Mouse (Mus musculus) forelimb bud, embryonic 11.5 days (tissue): ENCODE results near the gene Amz1.

Source experiments
- DNase-seq: peaks from one replicate; pipeline ENCODE4 v3.0.0-alpha.2; 2012; ENCODE audit warnings: low read depth, low spot score

Amz1 gene

DNA sequence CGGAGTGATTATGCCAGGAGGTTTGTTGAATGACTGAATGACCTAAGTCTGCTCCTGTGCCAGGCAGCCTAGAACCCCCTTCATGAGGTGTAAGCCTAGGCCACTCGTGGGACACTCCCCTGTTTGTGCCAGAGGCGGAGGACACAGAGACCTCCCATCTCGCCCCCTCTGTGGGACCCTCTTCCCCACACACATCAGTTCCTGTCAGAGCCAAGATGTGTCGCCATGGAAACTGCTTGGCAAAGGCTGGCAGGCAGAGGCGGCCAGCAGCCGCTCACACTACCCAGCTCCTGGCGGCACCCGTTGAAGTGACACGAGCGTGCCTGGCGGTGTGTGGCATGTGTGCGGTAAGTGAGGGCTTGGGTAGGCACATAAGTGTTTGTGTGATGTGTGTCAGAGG lies at the start of gene Amz1:
Gene Amz1, plus strand, starts transcription at position 306 of the 400 bp plus-strand sequence.
- DNase-seq: no peak

GRCm38 (mm10) chr5:140675079-140675478 lies 48.8 kb upstream of the Amz1 start:
- no peak for DNase-seq

DNA sequence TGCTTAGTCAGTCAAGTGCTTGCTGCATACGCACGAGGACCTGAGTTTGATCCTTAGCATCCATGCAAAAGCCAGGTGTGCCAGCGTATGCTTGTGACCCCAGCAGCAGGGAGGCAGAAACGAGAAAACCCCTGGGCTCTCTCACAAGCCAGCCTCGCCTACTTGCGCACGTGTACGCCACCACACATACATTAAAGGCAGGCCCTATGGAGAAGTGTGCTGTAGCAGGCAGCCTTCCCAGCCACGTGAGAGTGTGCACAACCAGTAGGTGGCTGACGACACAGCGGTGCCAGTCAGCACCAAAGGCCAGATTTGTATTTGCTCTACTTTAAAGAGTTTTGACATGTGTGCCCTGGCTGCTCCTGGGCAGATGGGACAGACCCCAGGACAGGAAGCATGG lies 48.3 kb upstream of the Amz1 start:
- DNase-seq: no peak

- no peak for DNase-seq
Measured at GRCm38 (mm10) chr5:140677137-140677536, 46.8 kb upstream of the Amz1 start.

GRCm38 (mm10) chr5:140680051-140680450 lies 43.9 kb upstream of the Amz1 start:
- DNase-seq: no peak

GRCm38 (mm10) chr5:140680950-140681349 lies 43.0 kb upstream of the Amz1 start:
- no peak for DNase-seq

DNA sequence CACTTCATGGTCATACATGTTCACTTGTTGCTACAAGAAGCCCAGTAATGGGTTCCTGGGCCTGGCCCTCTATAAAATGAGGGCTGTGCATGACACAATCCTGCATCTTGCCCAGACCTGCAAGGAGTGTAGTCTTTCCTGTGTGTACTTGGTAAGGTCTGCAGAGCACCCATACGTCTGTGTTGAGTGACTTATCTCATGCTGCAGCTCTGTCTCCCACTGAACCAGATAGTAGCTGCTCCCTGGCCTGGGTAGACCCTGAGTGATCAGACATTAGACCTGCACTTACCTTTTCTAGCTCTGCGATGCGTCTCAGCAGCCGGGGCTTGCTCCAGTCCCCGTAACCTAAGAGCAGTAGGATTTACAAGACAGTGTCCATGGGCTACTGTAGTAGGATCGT lies 41.8 kb upstream of the Amz1 start:
- no peak for DNase-seq

DNA sequence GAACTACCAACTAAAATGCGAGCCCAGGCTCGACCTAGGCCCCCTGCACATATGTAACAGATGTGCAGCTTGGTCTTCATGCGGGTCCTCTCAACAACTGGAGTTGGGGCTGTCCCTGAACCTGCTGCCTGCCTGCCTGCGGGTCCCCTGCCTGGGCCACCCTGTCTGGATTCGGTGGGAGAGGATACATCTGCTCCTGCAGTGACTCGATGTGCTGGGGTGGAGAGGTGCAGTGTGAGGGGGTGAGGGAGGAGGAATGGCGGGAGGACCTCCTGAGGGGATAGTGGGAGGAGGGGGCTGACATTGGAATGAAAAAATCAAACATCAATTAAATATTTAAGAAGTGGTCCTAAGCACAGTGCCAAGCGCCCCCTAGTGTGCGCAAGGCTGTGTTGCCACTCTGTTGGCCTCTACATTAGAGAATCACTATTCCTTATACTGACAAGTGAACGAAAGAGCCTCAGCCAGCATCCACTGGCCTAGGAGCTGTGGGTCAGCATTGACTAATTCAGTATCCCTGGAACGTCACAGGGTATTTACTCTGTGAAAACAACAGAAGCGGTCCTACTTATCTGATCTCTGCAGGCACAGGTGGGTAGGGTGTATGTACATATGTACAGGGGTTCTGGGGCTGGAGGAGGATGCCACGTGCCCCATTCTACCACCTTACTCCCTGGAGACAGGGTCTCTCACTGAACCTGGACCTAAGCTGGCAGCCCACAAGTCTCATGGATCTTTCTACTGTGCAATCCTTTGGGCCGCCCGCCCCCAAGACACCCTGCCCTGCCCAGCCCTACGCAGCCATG lies 39.4 kb upstream of the Amz1 start:
- DNase-seq: no peak

- no peak for DNase-seq
Measured at GRCm38 (mm10) chr5:140688434-140688833, 35.5 kb upstream of the Amz1 start.

DNA sequence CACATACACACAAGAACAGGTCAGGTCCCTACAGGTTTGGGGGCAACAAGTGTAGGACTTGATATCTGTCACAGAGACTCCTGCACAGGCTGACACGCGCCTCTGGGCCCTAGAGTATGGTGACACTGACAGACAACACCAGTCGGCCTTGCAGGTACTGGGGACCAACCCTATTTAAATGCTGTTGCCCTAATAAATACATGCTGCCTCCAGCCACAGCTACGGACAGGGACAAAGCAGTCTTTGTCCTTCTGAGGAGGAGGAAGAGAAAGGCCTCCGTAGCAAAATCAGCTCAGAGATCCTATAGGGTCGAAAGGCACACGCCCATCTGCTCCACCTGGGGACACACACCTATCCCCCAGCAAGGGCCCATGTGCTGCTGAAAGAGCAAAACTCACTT lies 27.9 kb upstream of the Amz1 start:
- DNase-seq: no peak

- DNase-seq: no peak
Measured at GRCm38 (mm10) chr5:140699776-140700175, 24.2 kb upstream of the Amz1 start.

- DNase-seq: peak; percentile 42
Measured at GRCm38 (mm10) chr5:140701661-140702060, 22.3 kb upstream of the Amz1 start.

DNA sequence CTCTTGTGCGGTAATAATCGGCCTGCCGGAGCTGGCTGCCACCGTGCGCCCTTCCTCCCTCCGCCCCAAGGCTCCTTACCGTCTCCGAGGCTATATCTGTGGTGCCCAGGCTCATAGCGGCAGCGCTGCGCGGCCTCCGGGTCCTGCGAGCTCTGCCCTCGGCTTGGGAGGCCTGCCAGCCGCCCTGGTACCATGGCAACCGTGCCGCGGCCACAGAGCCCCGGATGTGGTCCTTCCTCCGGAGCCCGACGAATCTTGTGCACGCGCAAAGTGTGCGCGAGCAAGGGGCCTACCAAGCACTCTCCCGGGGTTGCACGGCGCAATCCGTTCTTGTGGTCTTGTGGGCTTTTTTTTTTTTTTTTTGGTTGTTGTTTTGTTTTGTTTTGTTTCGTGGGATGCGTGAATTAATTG lies 21.8 kb upstream of the Amz1 start, which contains the start of gene Iqce:
Gene Iqce, minus strand, starts transcription at position 276 of the 411 bp plus-strand sequence.
- peak; percentile 92 for DNase-seq

GRCm38 (mm10) chr5:140702618-140703175 lies 21.2 kb upstream of the Amz1 start:
- no peak for DNase-seq

DNA sequence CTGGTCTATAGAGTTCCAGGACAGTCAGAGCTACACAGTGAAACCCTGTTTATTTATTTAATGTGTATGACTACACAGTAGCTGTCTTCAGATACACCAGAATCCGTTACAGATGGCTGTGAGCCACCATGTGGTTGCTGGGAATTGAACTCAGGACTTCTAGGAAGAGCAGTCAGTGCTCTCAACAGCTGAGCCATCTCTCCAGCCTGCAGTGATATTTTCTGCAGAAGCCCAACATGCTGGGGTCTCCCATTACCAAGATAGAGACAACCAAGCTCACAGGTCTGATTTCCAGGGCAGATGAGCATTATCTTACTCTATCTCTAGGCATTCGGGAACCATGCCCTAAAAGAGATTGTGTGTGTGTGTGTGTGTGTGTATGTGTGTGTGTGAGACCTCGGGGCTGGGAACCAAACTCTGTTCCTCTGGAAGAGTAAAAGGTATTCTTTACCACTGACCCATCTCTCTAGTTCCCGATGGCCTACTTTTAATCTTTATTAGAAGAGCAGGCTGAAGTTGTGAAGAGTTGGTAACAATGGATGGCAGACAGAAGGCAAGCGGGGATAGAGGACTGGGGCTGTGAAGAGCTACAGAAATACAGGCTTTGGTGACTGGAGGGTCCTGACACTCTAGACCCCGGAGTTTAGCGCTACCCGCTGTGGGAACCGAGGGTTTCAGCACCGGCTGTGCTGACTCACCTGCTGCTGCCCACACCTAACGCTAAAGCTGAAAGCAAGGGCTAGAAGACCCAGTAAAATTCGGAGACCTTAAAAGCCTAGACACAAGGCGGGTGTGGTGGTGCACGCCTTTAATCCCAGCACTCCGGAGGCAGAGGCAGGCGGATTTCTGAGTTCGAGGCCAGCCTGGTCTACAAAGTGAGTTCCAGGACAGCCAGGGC lies 20.2 kb upstream of the Amz1 start:
- DNase-seq: no peak

DNA sequence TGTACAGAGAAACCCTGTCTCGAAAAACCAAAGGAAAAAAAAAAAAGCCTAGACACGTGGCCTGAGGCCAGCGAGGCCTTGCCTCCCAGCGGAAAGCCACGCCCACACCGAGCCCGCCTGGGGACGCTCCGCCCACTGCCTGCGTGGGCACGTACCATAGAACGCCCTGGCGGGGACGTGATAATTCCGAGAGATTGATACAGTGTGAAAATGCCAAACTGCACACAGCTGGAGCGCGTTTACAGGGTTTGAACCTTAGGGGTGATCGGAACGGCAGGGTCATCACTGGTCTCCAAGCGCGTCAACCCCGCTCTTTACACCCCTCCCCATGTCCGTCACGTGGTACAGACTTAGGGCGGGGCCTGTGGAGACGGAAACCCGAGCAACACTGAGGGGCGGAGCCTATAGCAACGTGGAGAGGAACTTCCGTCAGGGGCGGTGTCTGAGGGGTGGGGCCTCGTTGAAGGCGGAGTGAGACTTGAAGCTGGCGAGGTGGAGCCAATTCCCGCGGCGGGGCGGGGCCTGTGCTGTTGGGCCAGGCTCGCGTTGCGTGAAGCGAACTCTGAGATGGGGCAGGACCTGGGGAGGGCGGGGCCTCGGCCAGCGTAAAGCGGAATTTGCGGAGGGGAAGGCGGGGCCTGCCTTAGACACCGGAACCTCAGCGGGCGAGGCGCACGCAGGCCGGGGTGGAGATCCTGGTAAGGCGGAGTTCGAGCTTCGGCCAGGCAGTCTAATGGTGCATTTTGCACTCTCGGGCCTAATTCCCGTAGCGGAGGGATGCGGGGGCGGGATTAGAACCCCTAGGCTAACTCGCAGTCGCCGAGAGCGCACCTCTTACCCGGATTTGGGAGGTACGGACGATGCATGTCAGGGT lies 19.3 kb upstream of the Amz1 start, which contains the start of gene Brat1:
Gene Brat1, plus strand, starts transcription at position 634 of the 874 bp plus-strand sequence.
- peak; percentile 99 for DNase-seq

DNA sequence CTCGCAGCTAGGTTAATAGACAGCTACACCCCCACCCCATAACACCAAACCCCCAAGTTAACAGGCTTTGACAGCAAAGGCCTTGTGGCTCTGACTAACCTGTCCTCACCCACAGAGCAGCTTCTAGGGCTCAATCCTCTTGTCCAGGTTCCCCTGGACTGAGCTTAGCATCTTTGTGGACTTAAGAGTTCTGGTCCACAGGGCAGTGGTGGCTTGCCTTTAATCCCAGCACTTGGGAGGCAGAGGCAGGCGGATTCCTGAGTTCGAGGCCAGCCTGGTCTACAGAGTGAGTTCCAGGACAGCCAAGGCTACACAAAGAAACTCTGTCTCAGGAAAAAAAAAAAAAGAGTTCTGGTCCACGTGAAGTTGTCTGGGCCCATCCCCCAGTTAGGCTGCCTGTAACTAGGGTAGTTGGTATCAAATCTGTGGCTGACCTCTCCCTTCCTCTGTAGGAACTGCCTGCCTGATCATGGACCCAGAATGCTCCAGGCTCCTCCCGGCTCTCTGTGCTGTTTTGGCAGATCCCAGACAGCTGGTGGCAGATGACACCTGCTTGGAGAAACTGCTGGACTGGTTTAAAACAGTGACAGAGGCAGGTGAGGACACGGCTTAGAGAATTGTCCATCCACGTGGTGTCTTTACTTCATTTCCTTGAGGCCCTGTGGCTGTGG lies 18.3 kb upstream of the Amz1 start:
- no peak for DNase-seq

DNA sequence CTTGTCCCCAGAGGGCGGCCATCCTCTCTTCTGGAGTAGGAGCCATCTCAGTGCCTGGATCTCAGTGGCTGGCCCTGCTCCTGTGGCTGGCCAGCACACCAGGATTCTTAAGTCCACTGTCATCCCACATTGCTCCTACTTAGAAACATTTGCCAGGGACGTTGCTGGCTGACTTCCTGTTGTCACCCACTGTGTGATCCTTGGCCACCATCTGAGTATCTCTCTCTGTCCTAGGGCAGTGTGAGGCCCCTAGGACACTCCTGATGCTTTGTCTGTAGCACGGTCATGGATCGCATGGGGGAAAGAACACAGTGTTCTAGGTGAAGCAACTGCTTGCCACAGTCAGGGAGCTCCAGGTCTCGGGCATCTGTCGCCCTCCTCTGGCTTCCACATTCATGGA lies 13.6 kb upstream of the Amz1 start:
- no peak for DNase-seq

- DNase-seq: no peak
Measured at GRCm38 (mm10) chr5:140711040-140711439, 12.9 kb upstream of the Amz1 start.

GRCm38 (mm10) chr5:140720773-140721172 lies 3.2 kb upstream of the Amz1 start:
- no peak for DNase-seq

- DNase-seq: no peak
Measured at GRCm38 (mm10) chr5:140722121-140722520, 1.8 kb upstream of the Amz1 start.
